Mouse (Mus musculus): ENCODE data around the gene Dnajc28. TPM values are rescaled to one million over a fixed set of nuclear protein-coding genes. Genes with fewer than 3 reads are reported as not detected.
A peak's percentile ranks its signal among the peaks of the same experiment; 100 is the strongest.
"Not testable (repeated sequence)": the region's sequence is repeated elsewhere in the genome, so short reads cannot be mapped to it uniquely, and the experiment has no call there.

The Dnajc28 gene
- polyA plus RNA-seq, 1 experiment, result 0.39 TPM

GRCm38 (mm10) chr16:91646681-91647419 is 28.0 kb upstream of the Dnajc28 start, which contains the start of gene Gart:
TSS of gene Gart (minus strand) at chr16:91646952.
- Histone ChIP-seq H3K4me1 (ENCODE audit: control insufficient read depth, insufficient read depth, insufficient read length) (peaks cover 6% of the 10 kb centered on the region), H3K27me3 (ENCODE audit: control insufficient read depth, insufficient read depth, low read length) (no peaks in the 10 kb centered on the region), H3K4me3 (ENCODE audit: extremely low read depth, insufficient read depth, insufficient read length) (peak within 1 kb of the TSS; percentile 98), H3K36me3 (ENCODE audit: control insufficient read depth, insufficient read depth, low read length) (peaks cover 8% of the 10 kb centered on the region), H3K27ac (ENCODE audit: insufficient read depth, low read length) (peak within 1 kb of the TSS; percentile 100)
- DNase-seq (ENCODE audit: low read depth in 1 of 2, low spot score in 2 of 2), result peak; percentile 78 to 94
- no peak for TF ChIP-seq CTCF (IDR thresholded peaks at IDR 0.05; ENCODE audit: extremely low read depth, insufficient read depth, insufficient read length, insufficient replicate concordance)
- TF ChIP-seq POLR2A (IDR thresholded peaks at IDR 0.05; ENCODE audit: low read depth, low read length), result peak; percentile 98
- under 1% methylated on average over 59 of the region's 59 CpGs for WGBS

- DNase-seq (ENCODE audit: low read depth in 1 of 2, low spot score in 2 of 2), result peak in 1 of 2 experiments; percentile 58
- H3K4me3 ChIP-seq (ENCODE audit: extremely low read depth, insufficient read depth, insufficient read length), result peak overlapping the region; percentile 98
- WGBS, result 2% methylated on average over 11 of the region's 11 CpGs
- H3K27ac ChIP-seq (ENCODE audit: insufficient read depth, low read length), result peak overlapping the region; percentile 100; the same call in 1 of the 2 replicates
- H3K4me1 ChIP-seq (ENCODE audit: control insufficient read depth, insufficient read depth, insufficient read length), result peaks cover 6% of the 10 kb centered on the region
- TF ChIP-seq POLR2A (IDR thresholded peaks at IDR 0.05; ENCODE audit: low read depth, low read length), result no peak
- no peak; the same call in 1 of the 2 replicates for TF ChIP-seq CTCF (IDR thresholded peaks at IDR 0.05; ENCODE audit: extremely low read depth, insufficient read depth, insufficient read length, insufficient replicate concordance)
- no peaks in the 10 kb centered on the region for H3K27me3 ChIP-seq (ENCODE audit: control insufficient read depth, insufficient read depth, low read length)
- H3K36me3 ChIP-seq (ENCODE audit: control insufficient read depth, insufficient read depth, low read length), result peaks cover 10% of the 10 kb centered on the region
These were observed 27.3 kb upstream of the Dnajc28 start for GRCm38 (mm10) chr16:91645995-91646602.

DNA sequence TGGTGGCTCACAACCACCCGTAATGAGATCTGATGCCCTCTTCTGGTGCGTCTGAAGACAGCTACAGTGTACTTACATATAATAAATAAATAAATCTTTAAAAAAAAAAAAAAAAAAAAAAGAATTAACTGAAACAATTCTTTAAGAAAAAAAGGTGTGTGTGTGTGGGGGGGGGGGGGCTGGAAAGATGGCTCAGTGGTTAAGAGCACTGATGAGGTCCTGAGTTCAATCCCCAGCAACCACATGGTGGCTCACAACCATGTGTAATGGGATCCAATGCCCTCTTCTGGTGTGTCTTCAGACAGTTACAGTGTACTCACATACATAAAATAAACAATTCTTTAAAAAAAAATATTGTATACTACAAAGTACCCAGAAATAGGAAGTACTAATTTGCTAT is 26.6 kb upstream of the Dnajc28 start:
- 70% methylated on average over 1 of the region's 2 CpGs for WGBS
- H3K4me3 ChIP-seq (ENCODE audit: extremely low read depth, insufficient read depth, insufficient read length); DNase-seq (ENCODE audit: low read depth in 1 of 2, low spot score in 2 of 2); H3K27me3 ChIP-seq (ENCODE audit: control insufficient read depth, insufficient read depth, low read length); H3K4me1 ChIP-seq (ENCODE audit: control insufficient read depth, insufficient read depth, insufficient read length); H3K27ac ChIP-seq (ENCODE audit: insufficient read depth, low read length): not testable (repeated sequence)
- peaks cover 14% of the 10 kb centered on the region for H3K36me3 ChIP-seq (ENCODE audit: control insufficient read depth, insufficient read depth, low read length)

- 81% methylated on average over 2 of the region's 2 CpGs for WGBS
- DNase-seq (ENCODE audit: low read depth in 1 of 2, low spot score in 2 of 2), result no peak
- Histone ChIP-seq H3K27me3 (ENCODE audit: control insufficient read depth, insufficient read depth, low read length) (no peaks in the 10 kb centered on the region), H3K4me1 (ENCODE audit: control insufficient read depth, insufficient read depth, insufficient read length) (peaks cover 5% of the 10 kb centered on the region), H3K36me3 (ENCODE audit: control insufficient read depth, insufficient read depth, low read length) (peaks cover 16% of the 10 kb centered on the region), H3K4me3 (ENCODE audit: extremely low read depth, insufficient read depth, insufficient read length) (no peak overlapping the region), H3K27ac (ENCODE audit: insufficient read depth, low read length) (no peak overlapping the region)
- TF ChIP-seq CTCF (IDR thresholded peaks at IDR 0.05; ENCODE audit: extremely low read depth, insufficient read depth, insufficient read length, insufficient replicate concordance) (no peak), POLR2A (IDR thresholded peaks at IDR 0.05; ENCODE audit: low read depth, low read length) (no peak)
These were observed 26.1 kb upstream of the Dnajc28 start for GRCm38 (mm10) chr16:91644901-91645300.

DNA sequence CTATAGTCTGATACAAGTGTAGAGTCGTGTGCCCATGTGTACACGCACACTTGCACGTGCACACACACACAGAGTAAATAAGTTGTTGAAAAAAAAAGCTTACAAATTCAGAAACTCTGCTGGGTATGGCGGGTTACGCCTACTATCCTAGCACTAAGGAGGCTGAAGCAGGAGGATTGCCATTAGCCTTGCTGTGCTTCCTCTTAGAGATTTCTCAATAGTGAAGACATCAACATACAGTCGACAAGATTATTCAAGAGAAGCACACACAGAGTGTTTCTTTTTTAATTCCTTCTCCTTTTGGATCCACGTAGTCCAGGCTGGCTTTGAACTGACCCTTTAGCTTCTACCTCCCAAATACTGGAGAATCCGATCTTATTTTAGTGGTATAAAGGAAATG is 21.3 kb upstream of the Dnajc28 start:
- WGBS, result 91% methylated on average over 8 of the region's 8 CpGs
- H3K36me3 ChIP-seq (ENCODE audit: control insufficient read depth, insufficient read depth, low read length), result peaks cover 46% of the 10 kb centered on the region
- DNase-seq (ENCODE audit: low read depth in 1 of 2, low spot score in 2 of 2), result no peak
- TF ChIP-seq POLR2A (IDR thresholded peaks at IDR 0.05; ENCODE audit: low read depth, low read length), result no peak
- TF ChIP-seq CTCF (IDR thresholded peaks at IDR 0.05; ENCODE audit: extremely low read depth, insufficient read depth, insufficient read length, insufficient replicate concordance), result no peak
- H3K4me1 ChIP-seq (ENCODE audit: control insufficient read depth, insufficient read depth, insufficient read length), result no peaks in the 10 kb centered on the region
- no peak overlapping the region for H3K4me3 ChIP-seq (ENCODE audit: extremely low read depth, insufficient read depth, insufficient read length)
- H3K27me3 ChIP-seq (ENCODE audit: control insufficient read depth, insufficient read depth, low read length), result no peaks in the 10 kb centered on the region
- H3K27ac ChIP-seq (ENCODE audit: insufficient read depth, low read length), result no peak overlapping the region

DNA sequence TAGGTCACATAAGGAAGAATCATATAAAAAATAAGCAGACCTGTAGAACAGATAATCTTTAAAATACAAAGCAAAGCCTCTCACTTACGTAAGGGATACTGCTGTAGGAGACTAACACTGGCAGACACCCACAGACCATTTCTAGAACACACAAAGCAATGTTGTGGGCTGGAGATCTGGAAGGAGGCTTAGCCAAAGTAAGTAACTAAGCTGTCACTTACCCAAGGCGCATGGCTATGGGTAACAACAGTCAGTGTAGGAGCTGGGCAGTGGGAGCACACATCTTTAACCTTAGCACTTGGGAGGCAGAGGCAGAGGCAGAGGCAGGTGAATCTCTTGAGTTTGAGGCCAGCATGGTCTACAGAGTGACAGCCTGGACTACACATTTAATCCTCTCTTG is 20.8 kb upstream of the Dnajc28 start:
- DNase-seq (ENCODE audit: low read depth in 1 of 2, low spot score in 2 of 2), result no peak
- peaks cover 48% of the 10 kb centered on the region for H3K36me3 ChIP-seq (ENCODE audit: control insufficient read depth, insufficient read depth, low read length)
- no peak overlapping the region for H3K27ac ChIP-seq (ENCODE audit: insufficient read depth, low read length)

DNA sequence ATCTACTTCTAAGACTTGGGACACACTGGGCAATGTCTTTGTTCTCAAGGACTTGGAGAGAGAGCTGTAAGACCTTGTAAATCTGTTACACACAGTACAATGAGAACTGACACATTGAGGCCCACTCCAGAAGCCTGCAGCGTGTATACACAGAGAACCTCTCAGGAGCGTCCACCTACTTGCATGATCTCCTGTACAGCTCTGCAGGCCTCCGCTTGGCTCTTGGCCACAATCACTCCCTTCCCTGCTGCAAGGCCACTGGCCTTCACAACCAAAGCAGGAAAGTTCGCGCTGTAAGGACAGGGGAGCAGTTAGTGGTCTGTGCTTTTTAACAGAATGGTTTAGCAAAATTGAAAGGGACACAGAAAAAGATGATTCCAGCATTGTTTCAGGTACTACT is 20.3 kb upstream of the Dnajc28 start:
- peaks cover 48% of the 10 kb centered on the region for H3K36me3 ChIP-seq (ENCODE audit: control insufficient read depth, insufficient read depth, low read length)
- WGBS, result 97% methylated on average over 5 of the region's 5 CpGs
- no peak overlapping the region for H3K27ac ChIP-seq (ENCODE audit: insufficient read depth, low read length)
- no peak overlapping the region for H3K4me3 ChIP-seq (ENCODE audit: extremely low read depth, insufficient read depth, insufficient read length)
- H3K4me1 ChIP-seq (ENCODE audit: control insufficient read depth, insufficient read depth, insufficient read length), result no peaks in the 10 kb centered on the region
- no peak for DNase-seq (ENCODE audit: low read depth in 1 of 2, low spot score in 2 of 2)
- TF ChIP-seq CTCF (IDR thresholded peaks at IDR 0.05; ENCODE audit: extremely low read depth, insufficient read depth, insufficient read length, insufficient replicate concordance), result no peak
- TF ChIP-seq POLR2A (IDR thresholded peaks at IDR 0.05; ENCODE audit: low read depth, low read length), result no peak
- no peaks in the 10 kb centered on the region for H3K27me3 ChIP-seq (ENCODE audit: control insufficient read depth, insufficient read depth, low read length)

More for the DNA sequence above, 20.8 kb upstream of the Dnajc28 start:
- H3K27me3 ChIP-seq (ENCODE audit: control insufficient read depth, insufficient read depth, low read length), result no peaks in the 10 kb centered on the region
- TF ChIP-seq CTCF (IDR thresholded peaks at IDR 0.05; ENCODE audit: extremely low read depth, insufficient read depth, insufficient read length, insufficient replicate concordance), result no peak
- no peak for TF ChIP-seq POLR2A (IDR thresholded peaks at IDR 0.05; ENCODE audit: low read depth, low read length)
- 99% methylated on average over 2 of the region's 2 CpGs for WGBS
- H3K4me1 ChIP-seq (ENCODE audit: control insufficient read depth, insufficient read depth, insufficient read length), result no peaks in the 10 kb centered on the region
- no peak overlapping the region for H3K4me3 ChIP-seq (ENCODE audit: extremely low read depth, insufficient read depth, insufficient read length)

Data from spleen, adult 2 months (tissue).